Mouse (Mus musculus): ENCODE data around the gene Prol1.
"Not testable (repeated sequence)": the region's sequence is repeated elsewhere in the genome, so short reads cannot be mapped to it uniquely, and the experiment has no call there.

Prol1 gene

DNA sequence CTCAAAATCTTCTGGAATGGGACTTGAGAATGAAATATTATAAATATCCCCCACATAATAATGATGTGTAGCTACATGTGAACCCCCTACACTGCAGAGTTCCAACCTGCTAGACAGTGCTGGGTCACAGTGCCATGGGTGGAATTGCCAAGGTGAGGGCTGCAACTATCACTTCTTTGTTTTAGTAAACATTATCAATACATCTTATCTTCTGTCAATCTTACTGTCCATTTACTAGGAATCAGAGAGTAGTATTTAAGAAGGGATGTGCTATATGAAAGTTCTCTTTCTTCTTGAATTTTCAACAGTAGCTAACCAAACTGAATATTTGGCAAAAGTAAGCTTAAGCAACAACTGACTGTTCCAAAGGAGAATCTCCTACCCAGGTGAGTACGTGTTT is at the start of gene Prol1:
TSS of gene Prol1 (plus strand) at position 301 of the 400 bp plus-strand sequence.
- no peak for DNase-seq (ENCODE audit: low spot score in 2 of 2)

DNA sequence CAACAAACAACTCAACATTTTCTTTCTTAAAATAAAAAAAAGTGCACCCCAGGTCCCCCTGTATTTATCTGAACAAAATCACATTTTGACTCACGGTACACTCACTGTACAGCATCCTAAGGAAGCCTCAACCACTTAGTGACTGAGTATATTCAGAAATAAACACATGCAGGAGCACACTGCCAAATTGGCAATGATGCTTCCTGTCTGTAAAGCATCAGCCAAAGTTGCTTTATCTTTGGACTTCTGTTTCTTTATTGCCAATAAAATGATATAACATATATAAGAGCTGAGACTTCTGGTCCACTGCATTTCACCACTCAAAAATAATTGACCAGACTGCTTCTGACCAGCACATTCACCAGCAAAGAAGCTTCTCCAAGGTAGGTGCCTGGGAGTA is 48.5 kb upstream of the Prol1 start, which contains the start of gene Gm7714:
TSS of gene Gm7714 (plus strand) at position 301 of the 400 bp plus-strand sequence.
- DNase-seq (ENCODE audit: low spot score in 2 of 2) = no peak

DNA sequence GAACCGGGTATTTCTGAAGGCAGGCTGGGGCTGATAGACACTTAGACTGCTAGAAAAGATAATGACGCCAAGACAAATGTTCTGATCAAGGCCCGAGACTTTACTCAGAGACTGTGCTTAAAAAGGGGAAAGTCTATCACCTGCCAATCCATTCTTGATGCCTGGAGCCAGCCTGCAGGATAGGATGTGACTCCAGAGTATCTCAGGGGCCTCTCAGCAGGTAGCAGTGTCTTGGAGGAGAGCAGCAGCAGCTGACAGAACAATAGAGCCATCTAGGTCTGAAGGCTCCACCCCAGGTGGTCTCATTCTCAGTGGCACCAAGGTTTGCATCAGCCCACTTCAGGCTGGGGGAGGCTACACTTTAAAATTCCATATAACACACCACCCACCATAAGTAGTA is 5.8 kb upstream of the Prol1 start:
- not testable (repeated sequence) for DNase-seq (ENCODE audit: low spot score in 2 of 2)

GRCm38 (mm10) chr5:88348533-88348932 is 31.4 kb downstream of the Prol1 start:
- DNase-seq (ENCODE audit: low spot score in 2 of 2) = not testable (repeated sequence)

DNA sequence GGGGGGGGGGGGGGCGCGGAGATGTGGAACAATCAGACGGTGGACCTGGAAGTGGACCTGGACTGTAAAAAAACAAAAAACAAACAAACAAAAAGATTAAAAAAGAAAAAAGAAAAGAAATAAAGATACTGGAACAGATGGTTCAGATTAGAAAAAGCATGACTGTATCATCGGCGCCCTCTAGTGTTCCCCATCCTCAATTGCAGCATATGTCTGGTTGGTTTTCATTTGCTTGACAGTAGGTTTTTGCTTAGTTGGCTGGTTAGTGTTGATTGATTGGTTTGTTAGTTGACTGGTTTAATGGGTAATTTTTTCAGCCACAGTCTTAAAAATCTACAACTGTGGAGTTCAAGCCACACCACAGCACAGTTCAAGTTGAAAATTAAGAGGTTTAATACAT is 47.7 kb downstream of the Prol1 start:
- peak in 1 of 2 experiments; percentile 2 for DNase-seq (ENCODE audit: low spot score in 2 of 2)

- DNase-seq (ENCODE audit: low spot score in 2 of 2) = no peak
Measured at GRCm38 (mm10) chr5:88366886-88367285, 49.8 kb downstream of the Prol1 start.

GRCm38 (mm10) chr5:88370578-88371232 is 53.6 kb downstream of the Prol1 start:
- no peak for DNase-seq (ENCODE audit: low spot score in 2 of 2)

GRCm38 (mm10) chr5:88372563-88372962 is 55.5 kb downstream of the Prol1 start:
- no peak for DNase-seq (ENCODE audit: low spot score in 2 of 2)

DNA sequence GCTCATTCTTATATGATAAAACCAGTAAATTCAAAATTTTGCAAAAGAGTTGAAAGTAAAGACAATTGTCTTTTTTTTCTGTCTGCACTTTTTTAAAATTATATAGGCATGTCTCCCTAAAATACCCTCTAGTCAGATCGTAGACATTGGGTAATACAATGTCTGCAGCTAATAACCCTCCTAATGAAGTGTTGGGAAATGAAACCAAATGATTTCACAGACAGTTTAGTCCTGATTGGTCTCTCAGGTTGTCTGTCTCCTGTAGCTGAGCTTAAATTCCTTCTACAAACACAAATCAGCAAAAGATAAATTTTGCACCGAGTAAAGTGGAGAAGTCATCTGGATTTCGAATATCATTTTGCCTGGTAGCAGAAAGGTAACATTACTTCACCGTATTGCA is 58.7 kb downstream of the Prol1 start, which contains the start of gene Amtn:
TSS of gene Amtn (plus strand) at position 301 of the 400 bp plus-strand sequence.
- no peak for DNase-seq (ENCODE audit: low spot score in 2 of 2)

Measured in spleen, postnatal 14 days (tissue).